Mouse (Mus musculus) urinary bladder, postnatal 4 days (tissue): ENCODE data around the gene Tnrc6a.

ENCODE experiments used
- DNase-seq, 2 experiments: peaks; one replicate each; pipeline ENCODE4 v3.0.0; 2021 to 2022; ENCODE audit warnings: low spot score in 2 of 2

Gene Tnrc6a

GRCm38 (mm10) chr7:123189762-123190161, 66.1 kb downstream of the Tnrc6a start:
- no peak for DNase-seq

GRCm38 (mm10) chr7:123191731-123192130, 68.0 kb downstream of the Tnrc6a start:
- no peak for DNase-seq

- no peak for DNase-seq
Observed at GRCm38 (mm10) chr7:123193201-123193600, 69.5 kb downstream of the Tnrc6a start.

DNA sequence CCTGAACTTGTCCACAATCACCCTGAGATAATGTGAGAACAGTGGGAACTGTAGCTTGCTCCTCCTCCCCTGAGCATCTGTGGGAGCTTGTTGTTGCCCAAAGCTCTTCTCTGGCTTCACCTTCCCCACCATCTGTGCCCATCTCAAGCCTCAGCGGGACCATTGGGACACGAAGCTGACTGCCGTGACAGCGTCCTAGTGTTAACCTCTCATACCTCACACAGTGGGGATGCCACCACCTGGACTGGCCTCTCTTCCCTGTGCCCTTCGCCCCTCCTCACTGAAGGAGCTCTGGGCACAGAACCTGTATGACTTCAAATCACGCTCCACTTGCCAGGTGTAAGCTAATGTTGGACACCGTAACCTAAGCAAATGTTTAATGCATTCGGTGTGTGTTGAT, 71.0 kb downstream of the Tnrc6a start:
- no peak for DNase-seq

- no peak for DNase-seq
Observed at GRCm38 (mm10) chr7:123196432-123196831, 72.7 kb downstream of the Tnrc6a start.

- no peak for DNase-seq
Observed at GRCm38 (mm10) chr7:123198695-123199094, 75.0 kb downstream of the Tnrc6a start.

- no peak for DNase-seq
Observed at GRCm38 (mm10) chr7:123199151-123199550, 75.5 kb downstream of the Tnrc6a start.

DNA sequence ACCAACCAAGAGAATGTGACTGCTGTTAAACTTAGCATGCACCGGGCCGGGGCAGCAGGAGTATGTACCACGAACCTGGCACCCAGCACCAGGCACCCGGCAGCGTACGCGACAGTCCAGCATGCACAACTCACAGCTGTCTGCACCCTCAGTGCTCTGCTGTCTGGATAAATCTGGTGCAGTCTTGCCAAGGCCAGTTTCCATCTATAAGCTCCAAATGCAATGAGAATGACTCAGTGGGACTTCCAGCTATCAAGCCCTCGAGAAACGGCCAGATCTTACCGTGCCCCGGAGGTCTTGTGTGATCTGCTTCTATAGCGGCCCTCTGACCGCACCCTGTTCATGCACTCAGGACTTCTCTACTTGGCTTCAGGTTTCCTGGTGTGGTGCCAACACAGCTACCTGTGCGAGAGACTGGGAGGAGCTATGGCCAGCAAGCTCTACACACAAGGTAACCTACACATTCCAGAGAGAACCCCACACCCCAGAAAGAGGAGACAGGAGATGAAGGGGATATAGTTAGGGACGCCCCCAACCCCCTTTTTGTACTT, 76.0 kb downstream of the Tnrc6a start:
- DNase-seq: no peak

DNA sequence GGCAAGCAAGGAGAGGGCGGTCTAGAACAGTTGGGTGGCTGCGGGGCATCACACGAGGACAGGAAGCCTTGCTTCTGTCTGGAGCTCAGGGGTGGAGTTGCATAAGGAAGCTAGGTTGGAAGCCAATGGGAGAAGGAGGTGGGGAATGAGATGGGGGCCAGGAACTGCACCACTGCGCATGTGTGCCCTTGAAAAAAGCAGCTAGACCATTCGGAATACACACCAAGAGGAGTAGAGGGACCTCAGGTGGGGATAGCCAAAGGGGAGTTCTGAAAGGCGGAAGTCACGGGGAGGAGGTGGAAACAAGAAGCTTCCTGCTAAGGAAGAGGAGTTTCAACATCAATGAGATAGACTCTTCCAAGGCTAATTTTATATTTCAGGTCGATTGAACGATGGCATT, 77.0 kb downstream of the Tnrc6a start:
- no peak for DNase-seq

GRCm38 (mm10) chr7:123205261-123205660, 81.6 kb downstream of the Tnrc6a start:
- no peak for DNase-seq

- DNase-seq: no peak
Observed at GRCm38 (mm10) chr7:123207561-123207960, 83.9 kb downstream of the Tnrc6a start.

- DNase-seq: no peak
Observed at GRCm38 (mm10) chr7:123209864-123210263, 86.2 kb downstream of the Tnrc6a start.

GRCm38 (mm10) chr7:123211461-123211860, 87.8 kb downstream of the Tnrc6a start:
- no peak for DNase-seq

DNA sequence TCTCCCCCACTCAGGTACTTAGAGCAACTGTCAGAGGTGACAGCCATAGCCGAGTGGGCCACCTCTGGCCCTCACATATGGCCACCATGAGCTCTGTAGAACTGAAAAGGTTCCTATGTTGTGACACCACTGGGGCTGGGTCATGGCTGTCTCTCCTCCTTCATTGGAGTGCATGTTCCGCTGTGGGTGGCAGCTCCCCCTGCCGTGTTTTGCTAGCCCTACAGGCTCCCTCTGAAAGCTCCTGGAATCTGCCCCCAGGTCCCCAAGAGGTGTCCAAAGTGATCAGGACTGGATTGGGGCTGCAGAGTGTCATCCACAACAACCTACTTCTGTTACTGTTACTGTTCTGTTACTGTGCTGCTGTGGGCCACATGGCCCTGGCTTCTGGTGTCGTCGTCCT, 88.6 kb downstream of the Tnrc6a start:
- DNase-seq: no peak

DNA sequence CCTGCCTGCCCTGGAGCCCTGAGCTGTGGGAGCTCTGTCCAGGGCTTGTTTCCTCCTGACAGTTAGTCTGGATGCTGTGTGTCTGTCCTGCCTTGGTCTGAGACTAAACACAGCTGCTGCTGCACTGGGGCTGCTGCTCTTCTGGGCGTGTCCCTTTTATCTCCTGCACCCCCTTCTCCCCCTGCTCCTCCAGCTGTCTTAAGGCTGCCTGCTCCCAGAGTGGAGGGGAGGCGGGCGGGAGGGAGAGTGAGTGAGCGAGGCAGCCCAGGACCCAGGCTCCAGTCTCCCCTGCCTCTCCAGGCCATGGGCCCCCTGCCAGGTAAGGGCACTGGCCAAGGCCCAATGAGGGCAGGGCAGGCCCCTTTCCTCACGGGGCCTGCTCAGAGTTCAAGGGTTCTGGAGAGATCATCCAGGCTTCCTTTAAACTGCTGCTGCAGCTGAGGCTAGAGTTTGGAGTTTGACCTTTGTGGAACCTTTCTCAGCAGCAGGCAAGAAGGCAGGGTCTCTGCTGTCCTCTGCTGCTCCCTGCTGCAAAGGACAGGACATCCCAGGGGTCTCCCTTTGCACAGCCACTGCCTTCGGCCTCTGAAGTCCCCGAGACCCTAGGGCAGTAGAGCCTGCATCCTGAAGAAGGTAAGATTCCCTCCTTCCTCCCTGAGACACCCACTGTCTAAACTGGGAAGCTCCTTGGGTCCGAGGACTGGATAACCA, 90.8 kb downstream of the Tnrc6a start, which contains the start of gene Slc5a11:
Slc5a11 (plus strand) TSS at position 416 of the 711 bp plus-strand sequence.
- DNase-seq: no peak

DNA sequence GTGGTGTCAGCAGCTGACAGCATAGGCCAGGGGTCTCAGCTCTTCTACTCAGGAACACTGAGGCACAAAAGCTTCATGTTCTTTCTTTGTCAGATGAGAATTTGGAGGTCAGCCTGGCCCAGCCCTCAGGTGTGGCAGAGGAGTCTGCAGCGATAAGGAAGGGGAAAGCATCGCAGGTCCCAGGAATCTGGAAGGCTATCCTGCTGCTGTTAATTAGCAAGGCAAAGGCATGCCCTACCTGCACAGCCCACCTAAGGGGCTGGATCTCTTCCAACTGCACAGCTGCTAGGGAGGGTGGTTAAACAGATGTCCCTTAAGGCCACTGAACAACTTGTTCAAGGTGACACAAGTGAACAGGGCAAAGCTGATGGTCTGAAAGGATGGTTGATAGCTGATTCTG, 91.5 kb downstream of the Tnrc6a start:
- DNase-seq: no peak

GRCm38 (mm10) chr7:123217448-123218354, 94.0 kb downstream of the Tnrc6a start:
- no peak for DNase-seq

DNA sequence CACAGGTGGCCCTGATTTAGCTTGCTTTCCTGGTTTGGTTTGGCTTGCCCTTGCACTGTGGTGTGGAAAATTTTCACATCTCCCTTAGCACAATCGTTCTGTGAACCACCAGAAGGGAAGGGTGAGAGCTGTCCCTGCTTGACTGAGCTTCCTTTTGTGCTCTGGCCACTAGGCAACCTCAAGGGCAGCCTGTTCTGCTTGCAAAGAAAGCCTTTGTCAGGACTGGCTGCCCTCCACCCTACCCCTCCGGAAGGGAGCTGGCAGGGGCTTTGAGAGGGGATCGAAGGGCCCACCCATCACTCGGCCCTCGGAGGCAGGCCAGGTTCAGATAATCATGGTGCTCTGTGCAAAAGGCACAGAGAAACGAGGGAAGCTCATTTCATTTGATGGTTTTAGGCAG, 94.9 kb downstream of the Tnrc6a start:
- no peak for DNase-seq

DNA sequence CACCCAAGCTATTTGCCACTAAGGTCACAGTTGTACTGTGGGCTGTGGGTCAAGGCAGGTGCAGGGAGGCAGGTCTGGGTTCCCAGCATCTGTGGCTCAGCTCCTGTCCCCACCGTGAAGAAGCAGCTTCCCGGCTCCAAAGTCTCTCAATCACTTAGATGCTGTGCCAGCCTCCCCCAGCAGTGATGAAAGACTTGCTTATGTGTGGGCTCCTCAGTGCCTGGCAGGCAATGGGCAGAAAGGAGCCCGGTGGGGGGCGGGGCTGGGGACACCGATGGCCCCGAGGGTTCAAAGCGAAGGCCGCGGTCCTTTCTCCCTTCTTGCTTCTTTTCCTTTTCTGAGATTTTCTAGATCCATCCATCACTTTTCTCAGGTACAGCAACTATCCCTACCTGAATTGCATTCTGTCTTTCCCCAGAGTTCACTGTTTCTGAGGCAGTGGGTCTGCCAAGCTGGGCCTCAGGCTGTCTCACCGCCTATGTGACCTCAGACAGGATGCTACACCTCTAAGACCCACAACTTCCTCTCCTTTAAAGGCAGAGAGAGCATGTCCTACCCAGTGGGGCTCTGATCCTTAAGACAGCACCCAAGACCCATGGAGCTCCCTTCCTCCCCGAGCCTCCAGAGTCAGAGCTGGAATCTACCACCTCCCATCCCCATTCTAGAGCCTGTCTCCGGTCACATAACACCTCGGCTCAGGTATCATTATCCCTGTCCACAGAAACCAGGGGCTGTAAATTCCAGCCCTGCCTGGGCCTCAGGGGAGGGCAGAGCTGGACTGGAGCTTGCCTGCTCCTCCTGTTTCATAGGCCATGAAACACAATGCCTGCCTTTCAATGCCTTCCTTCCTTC, 96.3 kb downstream of the Tnrc6a start:
- DNase-seq: no peak

GRCm38 (mm10) chr7:123220633-123220942, 96.9 kb downstream of the Tnrc6a start:
- no peak for DNase-seq

GRCm38 (mm10) chr7:123224076-123224475, 100.4 kb downstream of the Tnrc6a start:
- no peak for DNase-seq

- no peak for DNase-seq
Observed at GRCm38 (mm10) chr7:123225159-123225558, 101.5 kb downstream of the Tnrc6a start.
